Mouse (Mus musculus) MEL (cell line): ENCODE data around the gene Rftn1. TPM values are rescaled to one million over a fixed set of nuclear protein-coding genes. Genes with fewer than 3 reads are reported as not detected.

Experiments
- DNase-seq: peaks from one replicate; pipeline ENCODE4 v3.0.0; 2011; ENCODE audit warnings: low read depth, low spot score
- H3K27ac ChIP-seq: 2 replicates; pipeline ENCODE4 v1.5.1; 2012; ENCODE audit warnings: low read depth, mild to moderate bottlenecking, control low read depth, low read length, moderate library complexity; ENCODE audit not compliant: control insufficient read depth
- H3K27me3 ChIP-seq, 2 experiments: fragments of 150-350 bp in 1 of 2; sonication (generic) in 1 of 2; 2 replicates each; pipeline ENCODE4 v1.6.1; 2012; ENCODE audit warnings: low read length in 2 of 2, mild to moderate bottlenecking in 2 of 2, improper control_type of control experiment in 1 of 2, moderate library complexity in 1 of 2; ENCODE audit not compliant: insufficient read depth in 2 of 2, control insufficient read depth in 1 of 2
- H3K36me3 ChIP-seq, 2 experiments: 2 replicates each; pipeline ENCODE4 v1.6.1; 2012 to 2014; ENCODE audit warnings: low read length in 2 of 2, improper control_type of control experiment in 1 of 2, inconsistent platforms in 1 of 2, mild to moderate bottlenecking in 1 of 2; ENCODE audit not compliant: insufficient read depth in 2 of 2, control insufficient read depth in 1 of 2
- H3K4me1 ChIP-seq, 2 experiments: fragments of 150-350 bp in 1 of 2; sonication (generic) in 1 of 2; 2 replicates each; pipeline ENCODE4 v1.6.1; 2012; ENCODE audit warnings: low read length in 2 of 2, improper control_type of control experiment in 1 of 2, mild to moderate bottlenecking in 1 of 2; ENCODE audit not compliant: insufficient read depth in 2 of 2, control insufficient read depth in 1 of 2
- H3K4me3 ChIP-seq, 2 experiments: fragments of 150-350 bp in 1 of 2; sonication (generic) in 1 of 2; 2 replicates each; pipeline ENCODE4 v1.5.1; 2012; ENCODE audit warnings: low read depth in 2 of 2, low read length in 2 of 2, mild to moderate bottlenecking in 2 of 2, moderate library complexity in 2 of 2, control low read depth in 1 of 2, improper control_type of control experiment in 1 of 2; ENCODE audit not compliant: control insufficient read depth in 1 of 2, insufficient read depth in 1 of 2
- H3K79me2 ChIP-seq: 2 replicates; pipeline ENCODE4 v1.6.1; 2012; ENCODE audit warnings: mild to moderate bottlenecking, low read length, moderate library complexity; ENCODE audit not compliant: control insufficient read depth, poor library complexity, insufficient read depth
- H3K9ac ChIP-seq: 2 replicates; pipeline ENCODE4 v1.6.1; 2012; ENCODE audit warnings: low read depth, mild to moderate bottlenecking, control low read depth, low read length, moderate library complexity; ENCODE audit not compliant: control insufficient read depth, poor library complexity, severe bottlenecking
- H3K9me3 ChIP-seq: fragments of 150-350 bp; sonication (generic); replicated peaks from 2 replicates; pipeline ENCODE4 v1.6.1; 2012; ENCODE audit warnings: mild to moderate bottlenecking, low read length, improper control_type of control experiment, moderate library complexity; ENCODE audit not compliant: insufficient read depth
- CHD2 ChIP-seq: IDR thresholded peaks from 2 replicates; pipeline ENCODE4 v1.6.1; 2011; ENCODE audit warnings: low read length, improper control_type of control experiment
- E2F4 ChIP-seq: IDR thresholded peaks from 2 replicates; pipeline ENCODE4 v1.6.1; 2011; ENCODE audit warnings: low read depth, low read length, improper control_type of control experiment, borderline replicate concordance
- EP300 ChIP-seq, 2 experiments: IDR thresholded peaks; 2 replicates each; pipeline ENCODE4 v1.6.1; 2011; ENCODE audit warnings: improper control_type of control experiment in 2 of 2, low read length in 2 of 2, low read depth in 1 of 2, mild to moderate bottlenecking in 1 of 2
- ETS1 ChIP-seq: IDR thresholded peaks from 2 replicates; pipeline ENCODE4 v1.6.1; 2012; ENCODE audit warnings: low read depth, mild to moderate bottlenecking, inconsistent platforms, low read length, improper control_type of control experiment, moderate library complexity
- GABPA ChIP-seq: IDR thresholded peaks from 2 replicates; pipeline ENCODE4 v1.6.1; 2012; ENCODE audit warnings: low read depth, mild to moderate bottlenecking, inconsistent platforms, low read length, improper control_type of control experiment, moderate library complexity
- HCFC1 ChIP-seq: IDR thresholded peaks from 2 replicates; pipeline ENCODE4 v1.6.1; 2012; ENCODE audit warnings: low read depth, mild to moderate bottlenecking, inconsistent platforms, low read length, improper control_type of control experiment, moderate library complexity
- JUND ChIP-seq: IDR thresholded peaks from 2 replicates; pipeline ENCODE4 v1.6.1; 2011; ENCODE audit warnings: low read depth, mild to moderate bottlenecking, improper control_type of control experiment, low read length
- MAFK ChIP-seq: IDR thresholded peaks from 2 replicates; pipeline ENCODE4 v1.6.1; 2011; ENCODE audit warnings: low read depth, mild to moderate bottlenecking, low read length, improper control_type of control experiment, borderline replicate concordance
- MAX ChIP-seq: IDR thresholded peaks from 2 replicates; pipeline ENCODE4 v1.6.1; 2011; ENCODE audit warnings: low read length, improper control_type of control experiment
- MAZ ChIP-seq: IDR thresholded peaks from 2 replicates; pipeline ENCODE4 v1.6.1; 2012; ENCODE audit warnings: low read depth, mild to moderate bottlenecking, inconsistent platforms, low read length, improper control_type of control experiment
- MEF2A ChIP-seq: IDR thresholded peaks from 2 replicates; pipeline ENCODE4 v1.6.1; 2014; ENCODE audit warnings: low read depth, mild to moderate bottlenecking, inconsistent platforms, low read length, improper control_type of control experiment; ENCODE audit not compliant: poor library complexity, insufficient replicate concordance, severe bottlenecking; ENCODE audit errors: extremely low read depth
- NRF1 ChIP-seq: IDR thresholded peaks from 2 replicates; pipeline ENCODE4 v1.6.1; 2014; ENCODE audit warnings: low read depth, mild to moderate bottlenecking, inconsistent platforms, low read length, improper control_type of control experiment, moderate library complexity; ENCODE audit not compliant: poor library complexity, insufficient read depth, severe bottlenecking
- POLR2A ChIP-seq, 2 experiments: IDR thresholded peaks; 2 replicates each; pipeline ENCODE4 v1.6.1; 2011 to 2012; ENCODE audit warnings: low read length in 2 of 2, mild to moderate bottlenecking in 2 of 2, control low read depth in 1 of 2, improper control_type of control experiment in 1 of 2, low read depth in 1 of 2, moderate library complexity in 1 of 2; ENCODE audit not compliant: control insufficient read depth in 1 of 2, insufficient read depth in 1 of 2, poor library complexity in 1 of 2
- POLR2AphosphoS2 ChIP-seq: IDR thresholded peaks from 2 replicates; pipeline ENCODE4 v1.6.1; 2011; ENCODE audit warnings: low read length, improper control_type of control experiment
- RAD21 ChIP-seq: IDR thresholded peaks from 2 replicates; pipeline ENCODE4 v1.6.1; 2011; ENCODE audit warnings: mild to moderate bottlenecking, low read depth, low read length, improper control_type of control experiment
- SMC3 ChIP-seq: IDR thresholded peaks from 2 replicates; pipeline ENCODE4 v1.6.1; 2011; ENCODE audit warnings: low read depth, low read length, improper control_type of control experiment
- TAL1 ChIP-seq: IDR thresholded peaks from 2 replicates; pipeline ENCODE4 v1.6.1; 2012; ENCODE audit warnings: mild to moderate bottlenecking, inconsistent platforms, low read length, moderate library complexity, mixed read lengths
- USF1 ChIP-seq: IDR thresholded peaks from 2 replicates; pipeline ENCODE4 v1.6.1; 2014; ENCODE audit warnings: low read depth, mild to moderate bottlenecking, inconsistent platforms, low read length, improper control_type of control experiment, moderate library complexity
- ZC3H11A ChIP-seq: IDR thresholded peaks from 2 replicates; pipeline ENCODE4 v1.6.1; 2012; ENCODE audit warnings: low read depth, mild to moderate bottlenecking, inconsistent platforms, low read length, improper control_type of control experiment
- polyA plus RNA-seq, 2 experiments: library from polyadenylated mRNA; stranded (reverse) in 1 of 2; unstranded in 1 of 2; fragments of >175 nt in 1 of 2; fragments of >200 nt in 1 of 2; gene quantifications; 2 replicates each; pipeline versions ENCODE4 v1.2.1 to v1.2.4; 2012; ENCODE audit warnings: low replicate concordance in 2 of 2, low read depth in 1 of 2; ENCODE audit not compliant: insufficient read length in 2 of 2, insufficient read depth in 1 of 2, missing spikeins in 1 of 2
- total RNA-seq: library from RNA; depleted of rRNA; stranded (reverse); fragments of 300-350 nt; gene quantifications from 2 replicates; pipeline ENCODE4 v1.2.3, GENCODE M21; 2012

Gene Rftn1
- total and polyA plus RNA-seq, 3 experiments, result 70.2 to 76.1 TPM; not detected in 1

- peaks cover 3 to 6% of the 10 kb centered on the region in 2 experiments for H3K36me3 ChIP-seq
- no peak overlapping the region for H3K27ac ChIP-seq
- no peaks in the 10 kb centered on the region for H3K27me3 ChIP-seq
- H3K9ac ChIP-seq, result no peak overlapping the region
- peaks cover 4 to 7% of the 10 kb centered on the region in 2 experiments for H3K4me1 ChIP-seq
- TF ChIP-seq JUND, result no peak
- no peak for TF ChIP-seq HCFC1
- no peak for TF ChIP-seq POLR2AphosphoS2
- no peak for TF ChIP-seq E2F4
- TF ChIP-seq MAZ, result no peak
- no peak for TF ChIP-seq MAFK
- TF ChIP-seq CHD2, result no peak
- no peak for TF ChIP-seq ETS1
- no peak for TF ChIP-seq MEF2A
- no peak for TF ChIP-seq RAD21
- no peak for TF ChIP-seq GABPA
- TF ChIP-seq MAX, result no peak
- no peak for TF ChIP-seq SMC3
- TF ChIP-seq ZC3H11A, result no peak
- TF ChIP-seq EP300 (IDR thresholded peaks at IDR 0.05; ENCODE audit: low read depth in 1 of 2, low read length in 2 of 2), result no peak
- TF ChIP-seq POLR2A (IDR thresholded peaks at IDR 0.05; ENCODE audit: control insufficient read depth in 1 of 2, insufficient read depth in 1 of 2, low read depth in 1 of 2, low read length in 2 of 2, poor library complexity in 1 of 2), result no peak
- TF ChIP-seq, all 39 proteins: peak for 0
- Histone ChIP-seq H3K9me3 (no peaks in the 10 kb centered on the region), H3K79me2 (no peaks in the 10 kb centered on the region; the same call in 1 of the 2 replicates), H3K4me3 (no peak overlapping the region)
- DNase-seq, result no peak
These were observed 63.9 kb downstream of the Rftn1 start for GRCm38 (mm10) chr17:50126545-50126944.

- Histone ChIP-seq H3K36me3 (peaks cover 3 to 9% of the 10 kb centered on the region in 2 experiments), H3K9me3 (no peaks in the 10 kb centered on the region), H3K27me3 (no peaks in the 10 kb centered on the region), H3K9ac (no peak overlapping the region), H3K4me3 (no peak overlapping the region), H3K79me2 (no peaks in the 10 kb centered on the region; the same call in 1 of the 2 replicates), H3K27ac (no peak overlapping the region), H3K4me1 (peaks cover 4 to 12% of the 10 kb centered on the region in 2 experiments)
- no peak for DNase-seq
- TF ChIP-seq NRF1 (no peak), USF1 (no peak), MEF2A (no peak), MAFK (no peak), TAL1 (no peak)
These were observed 64.6 kb downstream of the Rftn1 start for GRCm38 (mm10) chr17:50125900-50126299.
